Mouse (Mus musculus): Measurements from ENCODE around the gene Cmah.
"Not testable (repeated sequence)": the region's sequence is repeated elsewhere in the genome, so short reads cannot be mapped to it uniquely, and the experiment has no call there.

Cmah gene

GRCm38 (mm10) chr13:24340462-24340861 is 13.3 kb downstream of the Cmah start:
- no peak for DNase-seq (ENCODE audit: low read depth)

- DNase-seq (ENCODE audit: low read depth): no peak
Measured at GRCm38 (mm10) chr13:24342091-24342490, 14.9 kb downstream of the Cmah start.

GRCm38 (mm10) chr13:24353004-24353403 is 25.8 kb downstream of the Cmah start:
- DNase-seq (ENCODE audit: low read depth): no peak

GRCm38 (mm10) chr13:24354751-24355150 is 27.5 kb downstream of the Cmah start:
- no peak for DNase-seq (ENCODE audit: low read depth)

GRCm38 (mm10) chr13:24359181-24359580 is 32.0 kb downstream of the Cmah start:
- DNase-seq (ENCODE audit: low read depth): no peak

- no peak for DNase-seq (ENCODE audit: low read depth)
Measured at GRCm38 (mm10) chr13:24365191-24365590, 38.0 kb downstream of the Cmah start.

GRCm38 (mm10) chr13:24372893-24373599 is 45.8 kb downstream of the Cmah start:
- DNase-seq (ENCODE audit: low read depth): no peak

- DNase-seq (ENCODE audit: low read depth): not testable (repeated sequence)
Measured at GRCm38 (mm10) chr13:24374606-24375005, 47.4 kb downstream of the Cmah start.

- DNase-seq (ENCODE audit: low read depth): no peak
Measured at GRCm38 (mm10) chr13:24375320-24376203, 48.4 kb downstream of the Cmah start.

GRCm38 (mm10) chr13:24380713-24381112 is 53.5 kb downstream of the Cmah start:
- no peak for DNase-seq (ENCODE audit: low read depth)

- no peak for DNase-seq (ENCODE audit: low read depth)
Measured at GRCm38 (mm10) chr13:24383885-24384284, 56.7 kb downstream of the Cmah start.

GRCm38 (mm10) chr13:24391892-24392291 is 64.7 kb downstream of the Cmah start:
- no peak for DNase-seq (ENCODE audit: low read depth)

- DNase-seq (ENCODE audit: low read depth): no peak
Measured at GRCm38 (mm10) chr13:24392655-24393054, 65.5 kb downstream of the Cmah start.

- DNase-seq (ENCODE audit: low read depth): no peak
Measured at GRCm38 (mm10) chr13:24393055-24393454, 65.9 kb downstream of the Cmah start.

- no peak for DNase-seq (ENCODE audit: low read depth)
Measured at GRCm38 (mm10) chr13:24395815-24396214, 68.6 kb downstream of the Cmah start.

GRCm38 (mm10) chr13:24397181-24397580 is 70.0 kb downstream of the Cmah start:
- DNase-seq (ENCODE audit: low read depth): no peak

GRCm38 (mm10) chr13:24398488-24398887 is 71.3 kb downstream of the Cmah start:
- no peak for DNase-seq (ENCODE audit: low read depth)

- not testable (repeated sequence) for DNase-seq (ENCODE audit: low read depth)
Measured at GRCm38 (mm10) chr13:24401821-24402220, 74.6 kb downstream of the Cmah start.

- no peak for DNase-seq (ENCODE audit: low read depth)
Measured at GRCm38 (mm10) chr13:24403054-24403453, 75.8 kb downstream of the Cmah start.

GRCm38 (mm10) chr13:24406847-24407246 is 79.6 kb downstream of the Cmah start:
- no peak for DNase-seq (ENCODE audit: low read depth)

GRCm38 (mm10) chr13:24414635-24415206 is 87.5 kb downstream of the Cmah start:
- no peak for DNase-seq (ENCODE audit: low read depth)

- no peak for DNase-seq (ENCODE audit: low read depth)
Measured at GRCm38 (mm10) chr13:24415506-24416206, 88.5 kb downstream of the Cmah start.

All from c-Kit-positive CD71-positive TER-119-negative erythroid progenitor cells, embryonic 14.5 days (primary cell).